Mouse (Mus musculus) thymus, adult 2 months (tissue): ENCODE data around the gene Ninj2. TPM values are rescaled to one million over a fixed set of nuclear protein-coding genes. Genes with fewer than 3 reads are reported as not detected.

ENCODE experiments used
- DNase-seq: peaks from one replicate; pipeline ENCODE4 v3.0.0; 2021
- H3K27ac ChIP-seq: fragments of 200-500 bp; 2 replicates; pipeline ENCODE4 v1.5.1; 2012; ENCODE audit warnings: low read length, control low read depth; ENCODE audit not compliant: control insufficient read depth, insufficient read depth
- H3K27me3 ChIP-seq: fragments of 200-500 bp; 2 replicates; pipeline ENCODE4 v1.6.1; 2012; ENCODE audit warnings: mild to moderate bottlenecking, low read length, moderate library complexity, mixed read lengths; ENCODE audit not compliant: control insufficient read depth, insufficient read depth
- H3K36me3 ChIP-seq: fragments of 200-500 bp; 2 replicates; pipeline ENCODE4 v1.6.1; 2012; ENCODE audit warnings: mild to moderate bottlenecking, low read length, moderate library complexity; ENCODE audit not compliant: control insufficient read depth, insufficient read depth
- H3K4me1 ChIP-seq: fragments of 200-500 bp; replicated peaks from 2 replicates; pipeline ENCODE4 v1.6.1; 2012; ENCODE audit warnings: low read length; ENCODE audit not compliant: control insufficient read depth, insufficient read depth
- H3K4me3 ChIP-seq: fragments of 200-500 bp; 2 replicates; pipeline ENCODE4 v1.5.1; 2012; ENCODE audit warnings: mild to moderate bottlenecking, low read length, control low read depth, moderate library complexity; ENCODE audit not compliant: control insufficient read depth, insufficient read depth
- CTCF ChIP-seq: fragments of 200-500 bp; IDR thresholded peaks from 2 replicates; pipeline ENCODE4 v1.5.1; 2012; ENCODE audit warnings: mild to moderate bottlenecking, control low read depth, low read length, moderate library complexity, borderline replicate concordance; ENCODE audit not compliant: control insufficient read depth, poor library complexity, insufficient read depth; ENCODE audit errors: extremely low read depth
- POLR2A ChIP-seq: fragments of 200-500 bp; IDR thresholded peaks from 2 replicates; pipeline ENCODE4 v1.6.1; 2012; ENCODE audit warnings: mild to moderate bottlenecking, low read length, control low read depth, moderate library complexity; ENCODE audit not compliant: control insufficient read depth, poor library complexity, insufficient read depth; ENCODE audit errors: extremely low read depth
- WGBS: fragments of 180-500 bp; shearing (Covaris S2); methylation state at CpG from one replicate; pipeline ENCODE4 v1.1.7; 2018; 5-methylcytosine and 5-hydroxymethylcytosine counted together
- polyA plus RNA-seq: library from polyadenylated mRNA; depleted of rRNA; stranded (reverse); fragments of >200 nt; gene quantifications from 2 replicates; pipeline ENCODE4 v1.2.3, GENCODE M21; 2012

Ninj2 gene
- polyA plus RNA-seq, 1 experiment = 0.26 TPM

GRCm38 (mm10) chr6:120124688-120125087, 31.5 kb downstream of the Ninj2 start:
- Histone ChIP-seq H3K27me3 (no peaks in the 10 kb centered on the region), H3K27ac (0 out of 2 replicates have a peak overlapping the region, but pooled peaks have one; percentile 26), H3K4me3 (no peak overlapping the region), H3K36me3 (no peaks in the 10 kb centered on the region), H3K4me1 (peaks cover 12% of the 10 kb centered on the region)
- whole genome bisulfite sequencing = 3% methylated on average over 7 of the region's 7 CpGs
- DNase-seq = peak; percentile 44
- TF ChIP-seq POLR2A = no peak
- TF ChIP-seq CTCF = no peak

- H3K36me3 ChIP-seq = no peaks in the 10 kb centered on the region
- TF ChIP-seq POLR2A (no peak), CTCF (no peak)
- 98% methylated on average over 8 of the region's 8 CpGs for WGBS
- H3K27ac ChIP-seq = no peak overlapping the region
- no peaks in the 10 kb centered on the region for H3K27me3 ChIP-seq
- H3K4me3 ChIP-seq = no peak overlapping the region
- peaks cover 12% of the 10 kb centered on the region for H3K4me1 ChIP-seq
- no peak for DNase-seq
These were observed 33.3 kb downstream of the Ninj2 start for GRCm38 (mm10) chr6:120126456-120126855.

GRCm38 (mm10) chr6:120127321-120127720, 34.2 kb downstream of the Ninj2 start:
- no peaks in the 10 kb centered on the region for H3K27me3 ChIP-seq
- H3K27ac ChIP-seq = no peak overlapping the region
- peaks cover 8% of the 10 kb centered on the region for H3K4me1 ChIP-seq
- H3K4me3 ChIP-seq = no peak overlapping the region
- no peak for TF ChIP-seq POLR2A
- TF ChIP-seq CTCF = no peak
- 99% methylated on average over 7 of the region's 7 CpGs for WGBS
- no peak for DNase-seq
- H3K36me3 ChIP-seq = no peaks in the 10 kb centered on the region

GRCm38 (mm10) chr6:120134748-120135147, 41.6 kb downstream of the Ninj2 start:
- Histone ChIP-seq H3K27ac (no peak overlapping the region), H3K27me3 (no peaks in the 10 kb centered on the region), H3K4me3 (no peak overlapping the region), H3K36me3 (no peaks in the 10 kb centered on the region), H3K4me1 (peaks cover 8% of the 10 kb centered on the region)
- 7% methylated on average over 4 of the region's 4 CpGs for WGBS
- TF ChIP-seq CTCF (0 out of 2 replicates have a peak, but pooled peaks have one; percentile 21), POLR2A (no peak)
- no peak for DNase-seq

GRCm38 (mm10) chr6:120145439-120145838, 52.3 kb downstream of the Ninj2 start:
- Histone ChIP-seq H3K4me1 (peaks cover 18% of the 10 kb centered on the region), H3K27ac (no peak overlapping the region), H3K36me3 (no peaks in the 10 kb centered on the region), H3K27me3 (no peaks in the 10 kb centered on the region), H3K4me3 (no peak overlapping the region)
- 91% methylated on average over 1 of the region's 1 CpGs for WGBS
- no peak for DNase-seq
- TF ChIP-seq CTCF = no peak
- no peak for TF ChIP-seq POLR2A

- H3K4me3 ChIP-seq = no peak overlapping the region
- 95% methylated on average over 10 of the region's 10 CpGs for WGBS
- peaks cover 22% of the 10 kb centered on the region for H3K4me1 ChIP-seq
- no peak overlapping the region for H3K27ac ChIP-seq
- H3K27me3 ChIP-seq = no peaks in the 10 kb centered on the region
- H3K36me3 ChIP-seq = no peaks in the 10 kb centered on the region
- no peak for DNase-seq
- TF ChIP-seq CTCF (no peak), POLR2A (no peak)
These were observed 53.5 kb downstream of the Ninj2 start for GRCm38 (mm10) chr6:120146676-120147075.

- Histone ChIP-seq H3K27ac (no peak overlapping the region), H3K4me1 (peaks cover 22% of the 10 kb centered on the region), H3K36me3 (no peaks in the 10 kb centered on the region), H3K4me3 (no peak overlapping the region), H3K27me3 (no peaks in the 10 kb centered on the region)
- TF ChIP-seq CTCF (no peak), POLR2A (no peak)
- DNase-seq = no peak
- WGBS = 94% methylated on average over 8 of the region's 8 CpGs
These were observed 54.3 kb downstream of the Ninj2 start for GRCm38 (mm10) chr6:120147411-120147810.
